Mouse (Mus musculus) MEL (cell line): ENCODE measurements around the gene Rhbdl3.

ENCODE experiments used
- CTCF ChIP-seq, 3 experiments: IDR thresholded peaks in 2 of 3; conservative IDR thresholded peaks in 1 of 3; 2 replicates each; pipeline ENCODE4 v1.5.1; 2011 to 2012; ENCODE audit warnings: low read length in 3 of 3, low read depth in 2 of 3, mild to moderate bottlenecking in 2 of 3, improper control_type of control experiment in 1 of 3, inconsistent platforms in 1 of 3, mixed read lengths in 1 of 3, moderate library complexity in 1 of 3; ENCODE audit not compliant: control insufficient read depth in 1 of 3, insufficient read depth in 1 of 3, poor library complexity in 1 of 3, severe bottlenecking in 1 of 3
- ETS1 ChIP-seq: IDR thresholded peaks from 2 replicates; pipeline ENCODE4 v1.6.1; 2012; ENCODE audit warnings: low read depth, mild to moderate bottlenecking, inconsistent platforms, low read length, improper control_type of control experiment, moderate library complexity
- HCFC1 ChIP-seq: IDR thresholded peaks from 2 replicates; pipeline ENCODE4 v1.6.1; 2012; ENCODE audit warnings: low read depth, mild to moderate bottlenecking, inconsistent platforms, low read length, improper control_type of control experiment, moderate library complexity
- MEF2A ChIP-seq: IDR thresholded peaks from 2 replicates; pipeline ENCODE4 v1.6.1; 2014; ENCODE audit warnings: low read depth, mild to moderate bottlenecking, inconsistent platforms, low read length, improper control_type of control experiment; ENCODE audit not compliant: poor library complexity, insufficient replicate concordance, severe bottlenecking; ENCODE audit errors: extremely low read depth
- POLR2A ChIP-seq, 2 experiments: IDR thresholded peaks; 2 replicates each; pipeline ENCODE4 v1.6.1; 2011 to 2012; ENCODE audit warnings: low read length in 2 of 2, mild to moderate bottlenecking in 2 of 2, control low read depth in 1 of 2, improper control_type of control experiment in 1 of 2, low read depth in 1 of 2, moderate library complexity in 1 of 2; ENCODE audit not compliant: control insufficient read depth in 1 of 2, insufficient read depth in 1 of 2, poor library complexity in 1 of 2
- RCOR1 ChIP-seq: IDR thresholded peaks from 2 replicates; pipeline ENCODE4 v1.6.1; 2012; ENCODE audit warnings: low read depth, mild to moderate bottlenecking, inconsistent platforms, low read length, improper control_type of control experiment
- SIN3A ChIP-seq: IDR thresholded peaks from 2 replicates; pipeline ENCODE4 v1.6.1; 2012; ENCODE audit warnings: low read length, improper control_type of control experiment, inconsistent platforms
- TAL1 ChIP-seq: IDR thresholded peaks from 2 replicates; pipeline ENCODE4 v1.6.1; 2012; ENCODE audit warnings: mild to moderate bottlenecking, inconsistent platforms, low read length, moderate library complexity, mixed read lengths

- TF ChIP-seq TAL1: no peak
- TF ChIP-seq CTCF (IDR thresholded peaks at IDR 0.05 in 2 of 3, conservative IDR thresholded peaks at IDR 0.05 in 1 of 3; ENCODE audit: control insufficient read depth in 1 of 3, insufficient read depth in 1 of 3, low read depth in 2 of 3, low read length in 3 of 3, poor library complexity in 1 of 3, severe bottlenecking in 1 of 3): no peak
- no peak for TF ChIP-seq ETS1
- TF ChIP-seq MEF2A: no peak
- TF ChIP-seq RCOR1: no peak
- TF ChIP-seq POLR2A (IDR thresholded peaks at IDR 0.05; ENCODE audit: control insufficient read depth in 1 of 2, insufficient read depth in 1 of 2, low read depth in 1 of 2, low read length in 2 of 2, poor library complexity in 1 of 2): no peak
- TF ChIP-seq HCFC1: no peak
- no peak for TF ChIP-seq SIN3A
Measured at GRCm38 (mm10) chr11:80264137-80264536, 36.6 kb upstream of the Rhbdl3 start.
